9 mouse cellular contexts compared by ENCODE assay signal in genomic region chr14:49238206-49238605, GRCm38 (mm10). TPM values are rescaled to one million over a fixed set of nuclear protein-coding genes. Genes with fewer than 3 reads are reported as not detected.
DNase-seq lines count a peak whose midpoint lies in the region; ATAC-seq lines count a peak whose summit lies in the region.
"Had no signal": no experiment of that assay in that cellular context is flagged by ENCODE, and none has a peak within 500 bp of the region (broad histone marks: within the 10 kb centered on the region; RNA-seq: fewer than 3 reads in every experiment).

No protein-coding gene starts in this region.

- WGBS in limb, embryonic 10.5 days: 41% methylated on average over 11 of the region's 11 CpGs

- peak; percentile 59 for DNase-seq in urinary bladder, postnatal 14 days (ENCODE audit: low spot score)
- no peak for DNase-seq in urinary bladder, adult 2 months (ENCODE audit: low spot score)
- DNase-seq in kidney, adult 9 months: peak; percentile 71
- DNase-seq in limb, embryonic 10.5 days (ENCODE audit: low spot score): peak; percentile 61
- peak; percentile 48 for DNase-seq in neural tube, embryonic 10.5 days (ENCODE audit: extremely low spot score, low spot score)
- peak; percentile 30 for DNase-seq in thymus, postnatal 0 days (ENCODE audit: low spot score)

- H3K4me1 ChIP-seq in limb, embryonic 10.5 days: no peaks in the 10 kb centered on the region

- ATAC-seq in common myeloid progenitor, adult 5-6 weeks (replicated peaks; ENCODE audit: low read depth, poor library complexity, severe bottlenecking): peak; percentile 68
- peak; percentile 71 for ATAC-seq in granulocyte monocyte progenitor cell, adult 5-6 weeks (replicated peaks; ENCODE audit: poor library complexity, severe bottlenecking)

- no peaks in the 10 kb centered on the region for H3K9me3 ChIP-seq in limb, embryonic 10.5 days (replicated peaks)

- no peaks in the 10 kb centered on the region for H3K36me3 ChIP-seq in limb, embryonic 10.5 days

- H3K4me3 ChIP-seq in limb, embryonic 10.5 days: no peak overlapping the region

- no peak overlapping the region for H3K27ac ChIP-seq in limb, embryonic 10.5 days

- no peaks in the 10 kb centered on the region for H3K27me3 ChIP-seq in limb, embryonic 10.5 days (ENCODE audit: low read depth, poor library complexity, severe bottlenecking)

RNA-seq across cellular contexts. Expression of gene ccdc198, which starts 7.1 kb away (rescaled TPM):
- polyA plus RNA-seq in urinary bladder, adult 2 months (2012; rRNA removed): not detected in 2 replicates
- total RNA-seq in common myeloid progenitor, adult 5-6 weeks (2017): not detected in 2 replicates
- not detected in 2 replicates for total RNA-seq in granulocyte monocyte progenitor cell, adult 5-6 weeks (2014; fragmentation: Nextera tagmentation)
- not detected in 2 replicates for total RNA-seq in granulocyte monocyte progenitor cell, adult 5-6 weeks (2017)
- 0.19 and 0.20 TPM in 2 replicates for polyA plus RNA-seq in limb, embryonic 10.5 days (2016; fragmentation: Nextera tagmentation; extraction: Ambion mirVana)
- polyA plus RNA-seq in thymus, postnatal 0 days (2015; fragmentation: Nextera tagmentation; extraction: Ambion mirVana): 0.23 TPM in 1 of 2 replicates, not detected in the other
- total RNA-seq: neutrophil, adult 5-6 weeks had no signal
